Mouse (Mus musculus) CH12.LX (cell line): Measurements from ENCODE around the gene Otud7b. TPM values are rescaled to one million over a fixed set of nuclear protein-coding genes. Genes with fewer than 3 reads are reported as not detected.

Experiments
- DNase-seq: peaks from one replicate; pipeline ENCODE4 v3.0.0-alpha.2; 2013; ENCODE audit errors: extremely low read depth
- H3K27ac ChIP-seq: 2 replicates; pipeline ENCODE4 v1.5.1; 2012; ENCODE audit warnings: low read depth, mild to moderate bottlenecking, control low read depth, moderate library complexity; ENCODE audit not compliant: insufficient read depth
- H3K27me3 ChIP-seq: replicated peaks from 2 replicates; pipeline ENCODE3; 2012; ENCODE audit warnings: inconsistent platforms
- H3K36me3 ChIP-seq, 2 experiments: replicated peaks in 1 of 2; 2 replicates each; pipeline versions ENCODE3 to v1.6.1; 2012; ENCODE audit warnings: inconsistent platforms in 1 of 2, low read length in 1 of 2, mild to moderate bottlenecking in 1 of 2, mixed read lengths in 1 of 2, moderate library complexity in 1 of 2; ENCODE audit not compliant: control insufficient read depth in 1 of 2, insufficient read depth in 1 of 2
- H3K4me1 ChIP-seq, 2 experiments: 2 replicates each; pipeline ENCODE4 v1.6.1; 2012; ENCODE audit warnings: inconsistent platforms in 1 of 2, moderate library complexity in 1 of 2; ENCODE audit not compliant: insufficient read depth in 2 of 2, control insufficient read depth in 1 of 2
- H3K4me2 ChIP-seq: 2 replicates; pipeline ENCODE4 v1.6.1; 2012; ENCODE audit warnings: low read depth, mild to moderate bottlenecking, control low read depth; ENCODE audit not compliant: poor library complexity, insufficient read depth, severe bottlenecking
- H3K4me3 ChIP-seq, 3 experiments: fragments of 150-350 bp in 1 of 3; sonication (generic) in 1 of 3; replicated peaks in 1 of 3; 2 replicates each; pipeline versions ENCODE3 to v1.5.1; 2011 to 2012; ENCODE audit warnings: low read depth in 2 of 3, low read length in 2 of 3, mild to moderate bottlenecking in 2 of 3, moderate library complexity in 2 of 3, control low read depth in 1 of 3, improper control_type of control experiment in 1 of 3, inconsistent platforms in 1 of 3, mixed read lengths in 1 of 3; ENCODE audit not compliant: poor library complexity in 1 of 3
- H3K79me2 ChIP-seq: replicated peaks from 2 replicates; pipeline ENCODE4 v1.6.1; 2012; ENCODE audit warnings: mild to moderate bottlenecking, moderate library complexity; ENCODE audit not compliant: control insufficient read depth, poor library complexity, insufficient read depth, severe bottlenecking; ENCODE audit errors: extremely low read depth
- H3K9ac ChIP-seq: 2 replicates; pipeline ENCODE4 v1.6.1; 2012; ENCODE audit warnings: low read depth, mild to moderate bottlenecking, control low read depth, moderate library complexity; ENCODE audit not compliant: insufficient read depth
- H3K9me3 ChIP-seq: replicated peaks from 2 replicates; pipeline ENCODE3; 2012; ENCODE audit warnings: low read length, inconsistent platforms, mixed read lengths
- CTCF ChIP-seq, 2 experiments: IDR thresholded peaks in 1 of 2; conservative IDR thresholded peaks in 1 of 2; 2 replicates each; pipeline ENCODE4 v1.5.1; 2011 to 2012; ENCODE audit warnings: low read depth in 2 of 2, low read length in 2 of 2, improper control_type of control experiment in 1 of 2, inconsistent platforms in 1 of 2, mild to moderate bottlenecking in 1 of 2, moderate library complexity in 1 of 2
- POLR2AphosphoS2 ChIP-seq: IDR thresholded peaks from 2 replicates; pipeline ENCODE4 v1.6.1; 2011; ENCODE audit warnings: low read depth, low read length, improper control_type of control experiment
- dilution Hi-C: fragments of 300-500 bp; cut with MboI; formaldehyde crosslinking; loops from 2 replicates; pipeline ENCODE4 v1.14.3; 2020; ENCODE audit warnings: low sequenced_read_pairs; ENCODE audit not compliant: extremely low pct_unique_long_range_greater_than_20kb, extremely low pct_ligation_motif_present
- in situ Hi-C: fragments of 300-500 bp; cut with MboI; formaldehyde crosslinking; loops from 3 replicates; pipeline ENCODE4 v1.14.3; 2019; ENCODE audit warnings: low sequenced_read_pairs, low pct_ligation_motif_present, low pct_unique_long_range_greater_than_20kb, mixed read lengths
- polyA plus RNA-seq: library from polyadenylated mRNA; unstranded; fragments of >175 nt; gene quantifications from 2 replicates; pipeline ENCODE4 v1.2.1, GENCODE M21; 2012; ENCODE audit warnings: low read depth; ENCODE audit not compliant: insufficient read length
- total RNA-seq, 2 experiments: library from RNA; depleted of rRNA; stranded (reverse); fragments of 300-350 nt in 1 of 2; fragments of >200 nt in 1 of 2; gene quantifications; 2 replicates each; pipeline ENCODE4 v1.2.3; 2012 to 2014

Otud7b gene
- total and polyA plus RNA-seq, 3 experiments, result 12.3 to 17.7 (median 14.9) TPM

DNA sequence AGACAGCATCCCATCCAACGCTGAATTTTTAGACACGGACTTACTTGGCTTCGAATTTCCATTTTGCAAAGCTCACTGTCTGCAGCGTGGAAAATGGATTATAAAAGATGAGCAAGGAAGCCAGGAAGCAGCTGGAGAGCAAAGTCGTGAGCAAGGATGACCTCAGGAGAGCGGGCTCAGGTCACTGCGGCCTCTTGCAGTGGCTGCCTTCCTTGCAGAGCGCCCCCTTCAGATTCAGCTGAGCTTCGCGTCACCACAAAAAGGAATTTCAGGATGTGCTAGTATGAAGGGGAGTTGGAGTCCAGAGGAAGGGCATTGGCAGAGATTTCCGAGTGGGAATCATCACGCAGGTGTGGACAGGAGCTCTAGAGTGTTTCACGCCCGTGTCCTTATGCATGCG is 104.9 kb downstream of the Otud7b start:
- no peaks in the 10 kb centered on the region for H3K79me2 ChIP-seq
- H3K9ac ChIP-seq, result no peak overlapping the region
- H3K4me2 ChIP-seq, result no peak overlapping the region
- no peak for DNase-seq
- peaks cover 2% of the 10 kb centered on the region for H3K27me3 ChIP-seq
- no peaks in the 10 kb centered on the region for H3K4me1 ChIP-seq
- in situ Hi-C loops (no loop called here), dilution Hi-C loops (no loop called here)
- no peaks in the 10 kb centered on the region for H3K36me3 ChIP-seq
- H3K4me3 ChIP-seq, result no peak overlapping the region
- peaks cover 3% of the 10 kb centered on the region for H3K9me3 ChIP-seq
- TF ChIP-seq POLR2AphosphoS2 (no peak), CTCF (conservative IDR thresholded peaks at IDR 0.05 in 1 of 2, IDR thresholded peaks at IDR 0.05 in 1 of 2; ENCODE audit: low read depth in 2 of 2, low read length in 2 of 2) (peak in 1 of 2 experiments; percentile 24; a peak in 1 of 4 replicates)
- TF ChIP-seq, all 38 proteins: peak for 1
- H3K27ac ChIP-seq, result no peak overlapping the region

Other genes starting within 250 kb of the Otud7b start
Only the 20 nearest of the 24 such genes appear.
- 63.8 and 69.4 TPM in 2 replicates for gene Aph1a, start 210.6 kb upstream of the Otud7b start, total RNA-seq (2012; rRNA removed)
- gene Aph1a, start 210.6 kb upstream of the Otud7b start, total RNA-seq (2014; rRNA removed), result 45.5 and 46.6 TPM in 2 replicates
- 59.9 and 62.2 TPM in 2 replicates for gene Aph1a, start 210.6 kb upstream of the Otud7b start, polyA plus RNA-seq
- gene Car14, start 199.8 kb upstream of the Otud7b start, total RNA-seq (2012; rRNA removed), result 0.13 TPM in 2 replicates
- gene Car14, start 199.8 kb upstream of the Otud7b start, total RNA-seq (2014; rRNA removed), result not detected in 2 replicates
- 0.36 and 0.97 TPM in 2 replicates for gene Car14, start 199.8 kb upstream of the Otud7b start, polyA plus RNA-seq
- gene Anp32e, start 175.3 kb upstream of the Otud7b start, total RNA-seq (2012; rRNA removed), result 85.2 and 126 TPM in 2 replicates
- gene Anp32e, start 175.3 kb upstream of the Otud7b start, total RNA-seq (2014; rRNA removed), result 64.8 and 74.2 TPM in 2 replicates
- gene Anp32e, start 175.3 kb upstream of the Otud7b start, polyA plus RNA-seq, result 439 and 608 TPM in 2 replicates
- gene Plekho1, start 108.5 kb upstream of the Otud7b start, total RNA-seq (2012; rRNA removed), result 23.0 and 24.6 TPM in 2 replicates
- 22.2 and 22.3 TPM in 2 replicates for gene Plekho1, start 108.5 kb upstream of the Otud7b start, total RNA-seq (2014; rRNA removed)
- gene Plekho1, start 108.5 kb upstream of the Otud7b start, polyA plus RNA-seq, result 18.6 and 23.4 TPM in 2 replicates
- gene Vps45, start 46.1 kb upstream of the Otud7b start, total RNA-seq (2012; rRNA removed), result 19.1 and 20.8 TPM in 2 replicates
- 16.8 and 19.6 TPM in 2 replicates for gene Vps45, start 46.1 kb upstream of the Otud7b start, total RNA-seq (2014; rRNA removed)
- 14.5 and 16.2 TPM in 2 replicates for gene Vps45, start 46.1 kb upstream of the Otud7b start, polyA plus RNA-seq
- 0.81 and 1.0 TPM in 2 replicates for gene Mtmr11, start 57.5 kb downstream of the Otud7b start, total RNA-seq (2012; rRNA removed)
- 0.45 and 0.83 TPM in 2 replicates for gene Mtmr11, start 57.5 kb downstream of the Otud7b start, total RNA-seq (2014; rRNA removed)
- 0.82 and 2.5 TPM in 2 replicates for gene Mtmr11, start 57.5 kb downstream of the Otud7b start, polyA plus RNA-seq
- 47.9 and 60.6 TPM in 2 replicates for gene Sf3b4, start 67.8 kb downstream of the Otud7b start, total RNA-seq (2012; rRNA removed)
- 33.7 and 38.1 TPM in 2 replicates for gene Sf3b4, start 67.8 kb downstream of the Otud7b start, total RNA-seq (2014; rRNA removed)
- gene Sf3b4, start 67.8 kb downstream of the Otud7b start, polyA plus RNA-seq, result 114 and 147 TPM in 2 replicates
- 2.6 and 4.0 TPM in 2 replicates for gene Sv2a, start 76.6 kb downstream of the Otud7b start, total RNA-seq (2012; rRNA removed)
- 0.97 and 1.1 TPM in 2 replicates for gene Sv2a, start 76.6 kb downstream of the Otud7b start, total RNA-seq (2014; rRNA removed)
- gene Sv2a, start 76.6 kb downstream of the Otud7b start, polyA plus RNA-seq, result 6.5 and 6.7 TPM in 2 replicates
- gene Bola1, start 115.2 kb downstream of the Otud7b start, total RNA-seq (2012; rRNA removed), result 48.2 and 57.0 TPM in 2 replicates
- 54.0 and 56.5 TPM in 2 replicates for gene Bola1, start 115.2 kb downstream of the Otud7b start, total RNA-seq (2014; rRNA removed)
- gene Bola1, start 115.2 kb downstream of the Otud7b start, polyA plus RNA-seq, result 47.6 and 56.2 TPM in 2 replicates
- gene Hist2h2ab, start 115.3 kb downstream of the Otud7b start, total RNA-seq (2012; rRNA removed), result 27.8 and 31.4 TPM in 2 replicates
- gene Hist2h2ab, start 115.3 kb downstream of the Otud7b start, total RNA-seq (2014; rRNA removed), result 1.1 and 2.1 TPM in 2 replicates
- not detected in 2 replicates for gene Hist2h2ab, start 115.3 kb downstream of the Otud7b start, polyA plus RNA-seq
- gene Hist2h2ac, start 116.4 kb downstream of the Otud7b start, total RNA-seq (2012; rRNA removed), result 1,185 and 1,357 TPM in 2 replicates
- gene Hist2h2ac, start 116.4 kb downstream of the Otud7b start, total RNA-seq (2014; rRNA removed), result 28.1 and 53.9 TPM in 2 replicates
- 1.5 TPM in 1 of 2 replicates, not detected in the other for gene Hist2h2ac, start 116.4 kb downstream of the Otud7b start, polyA plus RNA-seq
- 3.8 and 3.9 TPM in 2 replicates for gene Hist2h2be, start 116.6 kb downstream of the Otud7b start, total RNA-seq (2012; rRNA removed)
- gene Hist2h2be, start 116.6 kb downstream of the Otud7b start, total RNA-seq (2014; rRNA removed), result 2.9 and 4.0 TPM in 2 replicates
- gene Hist2h2be, start 116.6 kb downstream of the Otud7b start, polyA plus RNA-seq, result 2.3 and 2.5 TPM in 2 replicates
- 1,105 and 1,173 TPM in 2 replicates for gene Hist2h3c2, start 134.6 kb downstream of the Otud7b start, total RNA-seq (2012; rRNA removed)
- gene Hist2h3c2, start 134.6 kb downstream of the Otud7b start, total RNA-seq (2014; rRNA removed), result 11.0 and 15.3 TPM in 2 replicates
- 1.3 TPM in 2 replicates for gene Hist2h3c2, start 134.6 kb downstream of the Otud7b start, polyA plus RNA-seq
- gene Hist2h2aa2, start 135.7 kb downstream of the Otud7b start, total RNA-seq (2012; rRNA removed), result 4,203 and 5,136 TPM in 2 replicates
- gene Hist2h2aa2, start 135.7 kb downstream of the Otud7b start, total RNA-seq (2014; rRNA removed), result not detected in 2 replicates
- gene Hist2h2aa2, start 135.7 kb downstream of the Otud7b start, polyA plus RNA-seq, result 2.5 and 2.7 TPM in 2 replicates
- gene Hist2h2aa1, start 141.0 kb downstream of the Otud7b start, total RNA-seq (2012; rRNA removed), result 1,248 and 1,515 TPM in 2 replicates
- 48.1 and 113 TPM in 2 replicates for gene Hist2h2aa1, start 141.0 kb downstream of the Otud7b start, total RNA-seq (2014; rRNA removed)
- gene Hist2h2aa1, start 141.0 kb downstream of the Otud7b start, polyA plus RNA-seq, result 0.64 and 0.98 TPM in 2 replicates
- 0.67 and 1.4 TPM in 2 replicates for gene Hist2h3c1, start 142.2 kb downstream of the Otud7b start, total RNA-seq (2012; rRNA removed)
- gene Hist2h3c1, start 142.2 kb downstream of the Otud7b start, total RNA-seq (2014; rRNA removed), result 1.2 and 1.4 TPM in 2 replicates
- gene Hist2h3c1, start 142.2 kb downstream of the Otud7b start, polyA plus RNA-seq, result 0.33 and 0.34 TPM in 2 replicates
- gene Hist2h4, start 158.8 kb downstream of the Otud7b start, total RNA-seq (2012; rRNA removed), result 116 and 130 TPM in 2 replicates
- gene Hist2h4, start 158.8 kb downstream of the Otud7b start, total RNA-seq (2014; rRNA removed), result 1.0 and 2.5 TPM in 2 replicates
- 0.20 and 0.91 TPM in 2 replicates for gene Hist2h4, start 158.8 kb downstream of the Otud7b start, polyA plus RNA-seq
- 1,287 and 1,421 TPM in 2 replicates for gene Hist2h3b, start 164.1 kb downstream of the Otud7b start, total RNA-seq (2012; rRNA removed)
- gene Hist2h3b, start 164.1 kb downstream of the Otud7b start, total RNA-seq (2014; rRNA removed), result 18.3 and 39.4 TPM in 2 replicates
- 7.2 and 12.1 TPM in 2 replicates for gene Hist2h3b, start 164.1 kb downstream of the Otud7b start, polyA plus RNA-seq
- 2,265 and 2,866 TPM in 2 replicates for gene Hist2h2bb, start 165.2 kb downstream of the Otud7b start, total RNA-seq (2012; rRNA removed)
- gene Hist2h2bb, start 165.2 kb downstream of the Otud7b start, total RNA-seq (2014; rRNA removed), result 36.0 and 51.9 TPM in 2 replicates
- gene Hist2h2bb, start 165.2 kb downstream of the Otud7b start, polyA plus RNA-seq, result 1.6 and 4.1 TPM in 2 replicates
- gene Fcgr1, start 189.4 kb downstream of the Otud7b start, total RNA-seq (2012; rRNA removed), result 0.04 TPM in 1 of 2 replicates, not detected in the other
- gene Fcgr1, start 189.4 kb downstream of the Otud7b start, total RNA-seq (2014; rRNA removed), result 0.18 TPM in 1 of 2 replicates, not detected in the other
- 0.27 TPM in 1 of 2 replicates, not detected in the other for gene Fcgr1, start 189.4 kb downstream of the Otud7b start, polyA plus RNA-seq